Mouse (Mus musculus): ENCODE results near the gene Syn3. TPM values are rescaled to one million over a fixed set of nuclear protein-coding genes. Genes with fewer than 3 reads are reported as not detected.

The Syn3 gene
- polyA plus RNA-seq, 1 experiment from 2014 or later, result 7.6 TPM

DNA sequence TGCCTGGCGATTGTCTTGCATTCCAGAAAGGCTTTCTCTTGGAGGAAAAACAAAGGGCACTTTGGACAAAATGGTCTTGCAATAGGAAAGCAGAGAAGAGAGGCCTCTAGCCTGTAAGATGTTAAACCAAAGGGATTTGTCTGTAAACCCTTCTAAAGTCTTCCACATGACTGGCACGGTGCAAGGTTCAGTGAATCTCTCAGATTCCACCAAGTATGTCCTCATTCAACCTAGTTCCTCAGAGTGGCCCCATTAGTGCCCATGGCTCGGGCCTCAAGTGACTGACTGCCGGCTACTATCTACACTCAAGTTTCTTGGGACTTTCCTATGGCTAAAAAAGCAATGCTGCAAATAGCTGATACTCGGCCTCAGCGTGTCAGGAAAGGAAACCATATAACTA, 200.4 kb downstream of the Syn3 start:
- H3K4me2 ChIP-seq, result no peak overlapping the region
- H3K4me3 ChIP-seq, result no peak overlapping the region
- no peaks in the 10 kb centered on the region for H3K9me3 ChIP-seq (replicated peaks)
- ATAC-seq, result no peak
- peaks cover 11% of the 10 kb centered on the region; the same call in 1 of the 2 replicates for H3K27me3 ChIP-seq
- peaks cover 38% of the 10 kb centered on the region for H3K4me1 ChIP-seq
- no peak overlapping the region for H3K27ac ChIP-seq
- 54% methylated on average over 6 of the region's 6 CpGs for WGBS
- H3K36me3 ChIP-seq (ENCODE audit: poor library complexity, severe bottlenecking), result no peaks in the 10 kb centered on the region
- H3K9ac ChIP-seq, result no peak overlapping the region

DNA sequence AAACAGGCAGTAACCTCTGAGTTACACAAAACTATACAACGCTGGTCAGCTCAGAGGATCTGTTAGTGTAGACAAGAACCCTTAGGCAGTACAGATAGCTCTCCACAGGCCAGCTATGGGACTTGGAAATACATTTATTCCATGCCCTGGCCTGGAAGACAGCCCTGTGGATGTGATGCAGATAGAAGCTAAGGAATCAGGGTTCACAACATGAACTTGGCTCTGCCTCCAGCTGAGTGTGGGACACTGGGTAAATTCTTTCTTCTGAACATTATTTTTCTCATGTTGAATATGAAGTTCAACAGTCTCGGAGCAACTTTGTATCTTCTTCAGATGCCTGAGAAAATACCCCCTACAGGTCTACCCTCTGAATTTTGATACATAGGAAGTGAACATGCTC, 201.4 kb downstream of the Syn3 start:
- H3K4me1 ChIP-seq, result peaks cover 30% of the 10 kb centered on the region
- peaks cover 11% of the 10 kb centered on the region; the same call in 1 of the 2 replicates for H3K27me3 ChIP-seq
- no peak for ATAC-seq
- H3K9ac ChIP-seq, result no peak overlapping the region
- H3K4me3 ChIP-seq, result no peak overlapping the region
- no peaks in the 10 kb centered on the region for H3K36me3 ChIP-seq (ENCODE audit: poor library complexity, severe bottlenecking)
- WGBS, result 94% methylated on average over 2 of the region's 2 CpGs
- H3K9me3 ChIP-seq (replicated peaks), result no peaks in the 10 kb centered on the region
- no peak overlapping the region for H3K4me2 ChIP-seq
- no peak overlapping the region for H3K27ac ChIP-seq

DNA sequence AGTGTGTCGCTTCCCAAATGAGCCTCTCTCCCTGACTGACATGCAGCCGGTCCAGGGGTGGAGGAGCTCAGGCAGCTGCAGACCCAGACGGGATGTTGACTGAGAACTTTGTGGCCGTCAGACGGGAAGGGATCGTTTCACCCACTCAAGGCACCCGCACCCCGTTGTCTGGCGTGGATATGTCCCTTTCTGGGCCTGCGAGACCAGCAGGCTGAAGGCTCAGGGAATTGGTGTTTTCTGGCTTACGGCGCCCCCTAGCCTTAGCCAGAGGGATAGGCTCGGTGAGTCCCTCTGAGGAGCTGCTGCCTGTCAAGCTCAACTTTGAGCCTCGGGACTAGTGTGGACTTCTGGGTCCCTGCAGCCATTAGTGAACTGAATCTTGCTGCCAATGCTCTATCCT, 202.6 kb downstream of the Syn3 start:
- ATAC-seq, result peak; percentile 47
- H3K4me3 ChIP-seq, result peak overlapping the region; percentile 12; the same call in 1 of the 2 replicates
- H3K9me3 ChIP-seq (replicated peaks), result no peaks in the 10 kb centered on the region
- H3K27ac ChIP-seq, result no peak overlapping the region
- peaks cover 5% of the 10 kb centered on the region; the same call in 1 of the 2 replicates for H3K27me3 ChIP-seq
- H3K4me1 ChIP-seq, result peaks cover 18% of the 10 kb centered on the region
- H3K4me2 ChIP-seq, result peak overlapping the region; percentile 52
- peak overlapping the region; percentile 39; the same call in 1 of the 2 replicates for H3K9ac ChIP-seq
- H3K36me3 ChIP-seq (ENCODE audit: poor library complexity, severe bottlenecking), result no peaks in the 10 kb centered on the region
- 5% methylated on average over 14 of the region's 14 CpGs for WGBS

DNA sequence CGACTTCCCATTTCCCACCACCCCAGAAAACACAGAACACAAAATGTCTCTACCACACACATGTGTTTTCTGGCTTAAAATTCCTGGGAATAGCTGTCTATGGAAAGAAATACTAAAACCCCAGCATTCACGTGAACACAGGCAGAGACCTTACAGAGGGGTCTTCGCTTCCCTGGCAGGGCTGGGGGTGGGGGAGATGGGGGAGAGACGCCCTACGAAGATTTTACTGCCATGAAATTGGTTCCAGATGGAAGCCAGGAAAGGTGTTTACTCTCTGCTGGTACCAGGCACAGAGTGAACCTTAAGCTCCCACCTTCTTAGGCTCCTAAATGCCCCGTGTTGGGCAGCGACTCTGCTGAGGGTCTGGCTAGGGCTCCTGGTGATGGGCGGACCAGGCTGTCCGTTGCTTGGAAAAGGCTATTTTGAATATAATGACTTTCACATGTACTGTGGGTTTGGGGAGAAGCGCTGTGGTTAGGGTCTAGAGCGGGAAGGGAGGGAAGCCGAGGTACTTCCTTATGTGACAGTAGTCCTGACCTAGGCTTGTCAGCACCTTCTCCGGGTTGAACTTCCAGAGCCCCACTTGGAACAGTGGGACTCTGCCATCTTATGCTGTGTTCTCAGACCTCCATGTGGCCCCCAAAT, 203.1 kb downstream of the Syn3 start:
- Histone ChIP-seq H3K4me1 (peaks cover 12% of the 10 kb centered on the region), H3K4me3 (0 out of 2 replicates have a peak overlapping the region, but pooled peaks have one; percentile 12), H3K9me3 (replicated peaks) (no peaks in the 10 kb centered on the region), H3K27me3 (peaks cover 5% of the 10 kb centered on the region; the same call in 1 of the 2 replicates), H3K4me2 (peak overlapping the region; percentile 52), H3K36me3 (ENCODE audit: poor library complexity, severe bottlenecking) (no peaks in the 10 kb centered on the region), H3K27ac (no peak overlapping the region), H3K9ac (peak overlapping the region; percentile 39; the same call in 1 of the 2 replicates)
- WGBS, result 30% methylated on average over 13 of the region's 13 CpGs
- ATAC-seq, result no peak

DNA sequence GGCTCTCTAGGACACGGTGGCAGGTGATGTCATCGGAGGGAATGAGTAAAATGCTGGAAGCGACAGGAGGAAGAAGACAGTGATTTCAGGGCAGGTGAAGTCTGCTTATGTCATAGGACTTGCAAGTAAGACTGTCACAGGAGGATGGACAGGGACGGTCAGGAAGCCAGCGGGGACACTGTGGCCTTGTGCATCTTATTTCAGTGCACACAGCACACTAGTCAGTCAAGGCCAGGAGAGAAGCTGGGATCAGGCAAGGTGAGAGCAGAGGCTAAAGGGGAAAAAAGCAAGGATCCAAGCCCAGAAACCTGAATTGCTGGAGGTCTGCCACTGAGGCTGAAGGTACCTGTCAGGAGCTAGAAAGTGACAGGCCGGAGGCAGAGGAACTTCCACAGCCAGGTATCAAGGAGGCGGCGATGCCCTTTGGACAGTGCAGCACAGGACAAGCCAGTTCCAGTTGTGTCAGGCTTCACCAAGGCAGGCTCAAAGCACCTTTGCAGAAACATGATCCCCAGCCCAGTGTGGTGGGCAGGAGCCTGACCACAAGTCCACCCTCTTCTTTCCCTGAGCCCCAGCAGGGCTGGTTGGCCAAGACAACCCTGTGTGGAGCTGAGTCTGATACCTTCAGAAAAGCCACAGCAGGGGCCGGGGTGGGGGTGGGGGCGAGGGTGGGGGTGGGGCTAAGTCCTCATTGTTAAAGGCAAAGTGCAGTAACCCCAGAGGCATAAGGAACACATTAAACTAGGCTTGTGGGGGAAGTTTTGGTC, 203.9 kb downstream of the Syn3 start:
- H3K27ac ChIP-seq, result no peak overlapping the region
- H3K4me2 ChIP-seq, result no peak overlapping the region
- no peak overlapping the region for H3K9ac ChIP-seq
- 64% methylated on average over 10 of the region's 10 CpGs for WGBS
- 0 out of 2 replicates have a peak, but pooled peaks cover 6% of the 10 kb centered on the region for H3K4me1 ChIP-seq
- no peaks in the 10 kb centered on the region for H3K36me3 ChIP-seq (ENCODE audit: poor library complexity, severe bottlenecking)
- peaks cover 5% of the 10 kb centered on the region; the same call in 1 of the 2 replicates for H3K27me3 ChIP-seq
- no peak overlapping the region for H3K4me3 ChIP-seq
- no peaks in the 10 kb centered on the region for H3K9me3 ChIP-seq (replicated peaks)
- ATAC-seq, result no peak

DNA sequence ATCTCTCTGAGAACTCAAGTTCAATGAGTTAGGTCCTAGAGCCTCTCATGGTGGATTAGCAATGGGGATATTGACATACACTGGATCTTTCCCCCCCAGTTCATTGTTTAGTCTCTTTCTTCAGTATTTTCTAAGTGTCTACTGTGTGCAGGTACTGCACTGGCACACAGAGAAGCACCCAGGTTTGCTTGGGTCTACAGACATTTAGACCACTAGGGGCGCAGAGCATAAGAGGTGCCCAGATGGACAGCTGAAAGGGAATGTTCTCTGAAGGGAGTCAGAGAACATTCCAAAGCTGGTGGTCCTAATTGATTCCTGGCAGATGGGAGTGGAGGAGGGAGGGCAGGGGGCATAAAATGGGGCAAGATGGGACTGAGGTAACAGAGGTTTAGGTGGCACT, 204.8 kb downstream of the Syn3 start:
- no peak for ATAC-seq
- no peaks in the 10 kb centered on the region for H3K36me3 ChIP-seq (ENCODE audit: poor library complexity, severe bottlenecking)
- no peak overlapping the region for H3K27ac ChIP-seq
- H3K9ac ChIP-seq, result no peak overlapping the region
- 0 out of 2 replicates have a peak, but pooled peaks cover 6% of the 10 kb centered on the region for H3K4me1 ChIP-seq
- H3K27me3 ChIP-seq, result peaks cover under 1% of the 10 kb centered on the region; the same call in 1 of the 2 replicates
- H3K4me2 ChIP-seq, result no peak overlapping the region
- no peak overlapping the region for H3K4me3 ChIP-seq
- WGBS, result 79% methylated on average over 1 of the region's 1 CpGs
- no peaks in the 10 kb centered on the region for H3K9me3 ChIP-seq (replicated peaks)

DNA sequence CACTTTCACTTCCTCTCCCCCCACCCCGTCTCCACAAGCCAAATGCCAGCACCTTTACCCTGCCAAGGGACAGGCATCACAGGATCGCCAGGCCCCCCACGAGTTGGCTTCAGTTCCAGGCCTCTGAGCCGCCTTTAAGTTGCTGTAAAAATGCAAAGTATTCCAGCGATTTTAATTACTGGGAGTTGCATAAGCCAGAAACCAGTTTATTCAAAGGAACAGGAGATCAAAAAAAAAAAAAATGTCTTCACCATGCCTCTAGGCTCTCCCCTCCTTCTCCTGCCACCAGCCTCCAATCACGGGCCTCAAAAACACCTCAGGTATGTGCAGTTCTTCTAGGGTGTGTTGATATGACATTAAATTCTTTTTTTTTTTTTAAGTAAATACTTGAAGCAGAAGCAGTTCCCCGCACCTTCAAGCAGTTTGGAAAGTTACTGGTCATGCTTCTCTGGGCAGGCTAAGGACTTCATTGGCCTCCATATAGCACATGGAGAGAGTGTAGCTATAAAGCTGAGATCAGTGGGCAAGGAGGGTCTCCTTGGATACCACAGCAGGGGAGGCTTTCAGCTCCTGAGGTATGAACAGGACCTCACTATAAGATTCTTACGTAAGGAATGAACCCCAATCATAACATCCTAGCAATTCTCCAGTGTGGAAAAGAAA, 208.5 kb downstream of the Syn3 start:
- WGBS, result 82% methylated on average over 8 of the region's 8 CpGs
- Histone ChIP-seq H3K4me3 (no peak overlapping the region), H3K4me1 (no peaks in the 10 kb centered on the region), H3K27ac (no peak overlapping the region), H3K9ac (no peak overlapping the region), H3K9me3 (replicated peaks) (no peaks in the 10 kb centered on the region), H3K36me3 (ENCODE audit: poor library complexity, severe bottlenecking) (no peaks in the 10 kb centered on the region), H3K27me3 (no peaks in the 10 kb centered on the region), H3K4me2 (no peak overlapping the region)
- ATAC-seq, result no peak

DNA sequence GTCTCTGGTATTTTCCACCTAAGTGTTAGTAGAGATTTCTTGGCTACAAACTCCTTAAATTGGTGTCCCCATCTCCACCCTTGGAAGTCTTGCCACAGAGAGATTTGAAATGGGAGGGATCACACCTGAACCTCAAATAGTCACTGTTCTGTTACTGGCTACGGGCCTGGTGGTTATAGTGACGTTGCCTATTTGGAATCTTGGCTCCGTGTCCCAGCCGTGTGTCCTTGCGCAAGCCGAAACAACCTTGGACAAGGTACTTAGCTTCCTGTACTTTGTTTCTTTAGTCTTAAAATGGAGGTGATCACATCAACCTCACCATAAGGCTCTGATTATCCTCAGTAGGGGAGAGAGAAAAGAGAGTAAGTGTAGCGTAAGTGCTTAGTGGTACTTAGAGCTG, 212.2 kb downstream of the Syn3 start:
- H3K4me2 ChIP-seq, result no peak overlapping the region
- no peak overlapping the region for H3K27ac ChIP-seq
- 93% methylated on average over 7 of the region's 7 CpGs for WGBS
- no peaks in the 10 kb centered on the region for H3K36me3 ChIP-seq (ENCODE audit: poor library complexity, severe bottlenecking)
- no peak overlapping the region for H3K4me3 ChIP-seq
- H3K9ac ChIP-seq, result no peak overlapping the region
- H3K9me3 ChIP-seq (replicated peaks), result no peaks in the 10 kb centered on the region
- no peak for ATAC-seq
- H3K4me1 ChIP-seq, result no peaks in the 10 kb centered on the region
- H3K27me3 ChIP-seq, result no peaks in the 10 kb centered on the region

DNA sequence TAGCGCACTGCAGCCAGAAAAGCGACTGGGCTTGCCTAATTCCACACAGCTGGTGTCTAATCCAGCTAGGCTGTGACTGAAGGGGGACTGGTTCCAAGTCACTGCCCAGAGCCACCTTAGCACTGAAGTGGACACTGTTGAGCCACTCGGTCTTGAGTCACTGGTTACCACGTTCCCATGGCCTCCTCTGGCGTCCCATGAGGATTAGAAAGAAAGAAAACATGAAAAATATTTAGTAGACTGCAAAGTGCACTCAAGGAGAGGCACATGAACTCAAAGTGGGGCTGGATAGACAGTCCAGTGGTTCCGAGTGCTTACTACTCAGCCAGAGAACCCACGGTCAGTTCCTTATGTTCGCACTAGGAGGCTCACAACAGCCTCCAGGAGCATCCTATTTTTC, 217.5 kb downstream of the Syn3 start:
- Histone ChIP-seq H3K36me3 (ENCODE audit: poor library complexity, severe bottlenecking) (no peaks in the 10 kb centered on the region), H3K4me2 (no peak overlapping the region), H3K9me3 (replicated peaks) (no peaks in the 10 kb centered on the region), H3K4me3 (no peak overlapping the region), H3K27me3 (no peaks in the 10 kb centered on the region), H3K4me1 (no peaks in the 10 kb centered on the region), H3K9ac (no peak overlapping the region), H3K27ac (no peak overlapping the region)
- no peak for ATAC-seq
- 88% methylated on average over 8 of the region's 8 CpGs for WGBS

DNA sequence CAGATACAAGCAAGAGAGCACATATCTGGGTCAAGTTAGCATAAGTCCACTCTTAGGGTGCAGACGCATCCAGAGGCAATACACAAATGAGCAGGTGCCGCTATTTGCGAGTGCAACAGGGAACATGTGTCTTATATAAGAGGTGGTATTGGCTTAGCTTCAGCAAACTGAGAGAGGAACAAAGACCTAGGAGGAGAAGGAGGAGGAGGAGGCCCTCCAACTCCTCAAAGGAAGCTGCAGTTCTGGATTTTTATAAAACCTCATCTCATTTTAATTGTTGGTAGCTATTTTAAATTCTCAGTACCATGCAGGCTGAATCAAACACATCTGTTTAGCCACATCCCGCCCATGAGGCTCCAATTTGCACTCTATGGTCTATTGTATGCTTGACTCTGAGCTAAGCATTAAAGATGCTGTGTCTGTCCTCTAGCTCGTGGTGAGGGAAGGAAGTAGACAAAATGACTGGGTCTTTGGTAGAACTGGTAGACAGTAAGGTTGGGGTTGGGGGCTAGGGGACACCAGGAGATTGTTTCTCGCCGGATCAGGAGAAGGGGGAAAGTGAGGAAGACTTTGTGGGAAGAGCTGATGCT, 219.0 kb downstream of the Syn3 start:
- H3K4me2 ChIP-seq, result no peak overlapping the region
- no peak overlapping the region for H3K9ac ChIP-seq
- no peaks in the 10 kb centered on the region for H3K27me3 ChIP-seq
- WGBS, result 85% methylated on average over 7 of the region's 7 CpGs
- no peak overlapping the region for H3K27ac ChIP-seq
- ATAC-seq, result no peak
- no peaks in the 10 kb centered on the region for H3K4me1 ChIP-seq
- H3K9me3 ChIP-seq (replicated peaks), result no peaks in the 10 kb centered on the region
- H3K36me3 ChIP-seq (ENCODE audit: poor library complexity, severe bottlenecking), result no peaks in the 10 kb centered on the region
- no peak overlapping the region for H3K4me3 ChIP-seq

DNA sequence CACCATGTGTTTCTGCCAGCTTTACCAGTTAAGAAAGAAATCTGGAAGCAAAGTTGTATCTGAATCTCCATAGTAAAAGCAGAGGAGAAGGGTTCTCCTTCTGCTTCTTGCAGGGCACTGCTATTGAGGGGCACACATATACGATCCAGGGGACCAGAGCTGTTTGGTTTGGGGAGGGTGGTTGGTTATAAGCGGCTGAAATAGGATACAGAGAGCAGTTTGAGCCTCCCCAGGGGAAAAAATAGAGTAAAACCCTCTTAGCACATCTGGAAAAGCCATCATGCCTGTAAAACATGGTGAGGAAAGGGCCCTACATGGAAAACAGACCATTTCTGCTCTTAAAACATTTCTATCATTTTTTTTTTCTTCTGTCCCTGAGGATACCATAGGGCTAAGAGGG, 220.2 kb downstream of the Syn3 start:
- H3K9me3 ChIP-seq (replicated peaks), result no peaks in the 10 kb centered on the region
- ATAC-seq, result no peak
- WGBS, result 77% methylated on average over 2 of the region's 2 CpGs
- H3K27me3 ChIP-seq, result no peaks in the 10 kb centered on the region
- H3K27ac ChIP-seq, result no peak overlapping the region
- H3K4me2 ChIP-seq, result no peak overlapping the region
- no peak overlapping the region for H3K9ac ChIP-seq
- H3K4me3 ChIP-seq, result no peak overlapping the region
- no peaks in the 10 kb centered on the region for H3K36me3 ChIP-seq (ENCODE audit: poor library complexity, severe bottlenecking)
- H3K4me1 ChIP-seq, result no peaks in the 10 kb centered on the region

DNA sequence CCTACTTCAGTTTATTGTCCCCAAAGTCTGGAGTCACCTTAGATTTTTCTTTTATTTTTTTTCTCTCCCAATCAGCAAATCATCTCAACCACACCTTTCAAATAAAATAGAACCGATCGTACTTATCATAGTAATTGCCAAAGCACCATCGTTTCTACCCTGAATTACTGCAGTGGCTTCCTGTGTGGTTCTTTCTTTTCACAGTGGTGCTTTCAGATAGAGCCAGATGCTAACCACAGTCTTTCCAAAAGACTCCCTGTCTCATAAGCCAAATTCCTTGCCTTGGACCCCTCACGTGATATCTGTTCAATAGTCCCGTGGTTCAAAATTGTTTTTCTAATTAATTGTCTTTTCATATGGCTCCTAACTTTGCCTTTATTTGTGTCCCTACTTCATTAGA, 221.4 kb downstream of the Syn3 start:
- Histone ChIP-seq H3K4me2 (no peak overlapping the region), H3K4me1 (no peaks in the 10 kb centered on the region), H3K9ac (no peak overlapping the region), H3K4me3 (no peak overlapping the region), H3K27ac (no peak overlapping the region), H3K27me3 (no peaks in the 10 kb centered on the region), H3K9me3 (replicated peaks) (no peaks in the 10 kb centered on the region), H3K36me3 (ENCODE audit: poor library complexity, severe bottlenecking) (no peaks in the 10 kb centered on the region)
- ATAC-seq, result no peak
- WGBS, result 89% methylated on average over 5 of the region's 5 CpGs
